Mouse (Mus musculus) thymus, postnatal 25 days (tissue): ENCODE measurements around the gene Ctrc.

ENCODE experiments used
- DNase-seq: peaks from one replicate; pipeline ENCODE4 v3.0.0; 2022

Gene Ctrc

DNA sequence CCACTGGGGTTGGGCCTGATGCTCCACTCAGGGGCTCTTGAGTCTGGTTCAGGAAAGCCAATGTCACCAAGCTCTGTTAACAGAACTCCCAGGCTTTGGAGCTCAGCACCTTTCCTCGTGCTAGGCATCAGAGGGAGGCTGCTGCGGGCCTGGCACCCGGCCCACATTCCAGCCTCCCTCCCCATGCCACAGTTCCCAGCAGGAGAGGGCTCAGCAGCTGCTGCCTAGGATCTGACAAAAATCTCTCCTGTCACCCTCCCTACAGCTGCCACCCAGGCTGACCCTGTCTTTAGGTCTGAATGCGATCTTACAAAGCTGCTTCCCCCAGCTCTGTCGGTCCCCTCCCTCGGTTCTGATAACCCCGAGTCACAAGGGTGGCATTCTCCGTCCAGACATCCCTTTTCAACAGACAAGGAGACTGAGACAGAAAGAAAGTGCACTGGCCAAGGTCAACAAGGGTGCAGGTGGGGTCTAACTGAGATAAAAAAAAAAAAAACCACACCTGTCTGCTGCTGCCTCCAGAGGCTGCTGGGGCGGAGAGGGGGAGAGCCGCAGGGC lies 20.9 kb upstream of the Ctrc start:
- DNase-seq = no peak

DNA sequence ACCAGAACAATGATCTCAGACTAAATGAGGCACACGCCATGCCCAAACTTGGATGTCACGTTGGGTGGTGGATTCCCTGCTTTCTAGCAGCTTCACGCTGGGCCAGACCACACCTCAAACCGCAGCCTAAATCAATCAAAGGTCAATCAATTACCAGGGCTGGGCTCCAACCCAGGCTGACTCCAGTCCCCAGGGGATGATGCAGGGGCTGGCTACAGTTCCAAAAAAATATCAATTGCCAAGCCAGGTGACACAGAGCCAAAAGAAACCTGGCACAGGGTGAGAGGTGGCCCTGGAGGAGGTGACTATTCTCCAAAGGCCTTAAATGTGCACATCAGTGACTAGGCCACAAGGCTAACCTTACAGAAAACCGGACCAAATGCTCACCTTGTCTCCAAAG lies 19.4 kb upstream of the Ctrc start:
- DNase-seq = no peak

DNA sequence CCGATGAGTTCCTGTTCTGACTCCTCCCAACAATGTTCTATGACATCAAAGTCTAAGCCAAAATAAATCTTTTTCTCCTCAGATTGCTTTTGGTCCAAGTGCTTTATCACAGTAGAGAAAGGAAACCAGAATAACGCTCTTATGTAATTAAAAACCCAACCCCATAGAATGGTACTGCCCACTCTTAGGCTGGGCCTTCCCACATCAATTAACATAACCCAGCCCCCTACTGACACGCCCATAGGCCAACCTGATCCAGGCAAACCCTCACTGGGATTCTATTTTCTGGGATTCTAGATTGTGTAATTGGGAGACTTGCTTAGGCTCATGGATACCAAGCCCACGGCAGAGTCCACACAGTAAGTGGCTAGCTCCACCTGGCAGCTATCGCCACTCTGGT lies 18.8 kb upstream of the Ctrc start:
- DNase-seq = no peak

GRCm38 (mm10) chr4:141864506-141864905 lies 18.3 kb upstream of the Ctrc start:
- DNase-seq = no peak

DNA sequence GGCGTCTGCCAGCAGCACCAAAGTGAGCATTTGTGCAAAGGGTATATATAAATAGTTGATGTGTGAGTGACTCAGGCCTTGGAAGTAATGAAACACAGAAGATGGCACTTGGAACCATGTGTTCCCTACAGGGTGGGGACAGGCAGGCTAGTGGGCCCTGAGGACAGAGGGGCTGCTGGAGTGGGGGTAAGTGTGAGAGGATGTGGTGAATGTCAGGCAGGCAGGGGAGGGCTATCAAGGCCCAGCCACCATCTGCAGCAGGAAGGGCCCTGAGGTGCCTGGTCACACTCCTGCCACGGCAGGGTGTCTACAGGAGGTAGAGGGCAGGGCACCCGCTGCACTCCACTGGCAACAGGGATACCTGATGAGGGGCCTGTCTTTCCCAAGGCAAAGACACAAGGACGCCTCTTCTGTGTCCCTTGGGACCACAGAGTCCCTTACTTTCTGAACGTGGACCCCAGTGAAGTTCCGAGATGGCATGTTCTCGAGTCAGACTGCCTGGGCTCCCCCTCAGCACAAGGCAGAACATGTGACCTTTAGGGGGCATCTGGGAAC lies 17.6 kb upstream of the Ctrc start:
- no peak for DNase-seq

GRCm38 (mm10) chr4:141862867-141863266 lies 16.7 kb upstream of the Ctrc start:
- DNase-seq = no peak

- no peak for DNase-seq
Observed at GRCm38 (mm10) chr4:141861591-141862295, 15.6 kb upstream of the Ctrc start.

DNA sequence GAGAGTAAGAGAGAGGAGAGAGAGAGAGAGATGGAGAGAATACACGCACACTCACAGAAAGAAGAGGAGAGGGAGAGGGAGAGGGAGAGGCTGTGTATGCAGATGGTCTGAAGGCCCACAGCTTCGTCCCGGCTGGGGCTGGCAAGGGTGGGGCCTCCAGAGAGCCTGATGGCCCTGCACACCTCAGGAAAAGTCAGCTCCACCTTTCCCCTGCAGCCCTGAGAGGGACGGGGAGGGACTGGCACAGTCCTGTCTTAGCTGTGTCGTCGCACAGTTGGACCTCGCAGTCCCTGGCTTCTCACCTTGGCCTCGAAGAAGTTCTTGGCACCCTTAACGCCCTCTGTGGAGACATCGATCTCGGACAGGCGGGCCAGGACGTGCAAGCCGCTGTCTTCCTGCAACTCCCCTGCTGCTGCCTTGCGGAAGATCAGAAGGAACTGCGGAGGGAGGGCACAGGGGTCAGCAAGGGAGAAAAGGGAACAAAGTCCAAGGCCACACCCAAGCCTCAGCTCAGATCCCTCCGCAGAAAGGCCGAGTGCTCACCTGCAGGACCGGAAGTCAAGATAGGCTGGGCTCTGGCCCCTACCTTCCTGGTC lies 14.2 kb upstream of the Ctrc start:
- DNase-seq = no peak

DNA sequence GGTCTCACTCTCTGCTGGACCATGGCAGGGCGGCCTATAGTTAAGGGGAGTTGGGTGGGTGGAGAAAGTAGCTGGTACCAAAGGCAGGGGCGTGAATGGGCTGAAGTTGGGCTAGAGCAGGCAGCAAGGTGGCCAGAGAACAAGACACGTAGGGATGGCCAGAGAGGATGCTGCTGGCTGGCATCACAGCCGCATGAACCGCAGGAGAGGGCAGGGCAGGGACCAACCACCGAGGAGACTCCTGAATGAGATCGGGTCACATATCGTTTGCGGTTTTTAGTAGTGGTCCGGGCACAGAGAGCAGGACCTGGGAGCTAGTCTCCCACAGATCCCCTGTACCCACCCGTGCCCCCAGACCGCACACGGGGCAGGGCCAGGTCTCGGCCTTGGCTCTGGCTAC lies 13.2 kb upstream of the Ctrc start:
- DNase-seq = no peak

DNA sequence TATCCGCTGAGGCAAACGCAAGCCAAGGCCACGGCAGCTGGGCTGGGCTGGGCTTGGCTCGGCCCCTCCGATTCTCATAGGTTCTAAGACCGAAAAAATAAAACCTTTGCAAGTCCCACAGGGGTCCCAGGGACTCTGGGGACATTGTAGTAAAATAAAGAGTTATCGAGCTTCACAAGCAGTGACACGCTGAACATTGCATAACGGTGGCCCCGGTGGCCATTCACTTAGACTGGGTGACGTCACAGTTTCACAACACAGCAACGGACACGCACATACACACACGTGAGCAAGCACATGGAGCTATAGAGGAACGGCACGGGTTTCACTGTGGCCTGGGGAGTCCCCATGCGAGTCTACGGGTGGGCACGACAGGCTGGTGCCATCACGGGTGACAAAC lies 12.3 kb upstream of the Ctrc start:
- DNase-seq = no peak

- peak; percentile 73 for DNase-seq
Observed at GRCm38 (mm10) chr4:141857422-141857930, 11.3 kb upstream of the Ctrc start.

DNA sequence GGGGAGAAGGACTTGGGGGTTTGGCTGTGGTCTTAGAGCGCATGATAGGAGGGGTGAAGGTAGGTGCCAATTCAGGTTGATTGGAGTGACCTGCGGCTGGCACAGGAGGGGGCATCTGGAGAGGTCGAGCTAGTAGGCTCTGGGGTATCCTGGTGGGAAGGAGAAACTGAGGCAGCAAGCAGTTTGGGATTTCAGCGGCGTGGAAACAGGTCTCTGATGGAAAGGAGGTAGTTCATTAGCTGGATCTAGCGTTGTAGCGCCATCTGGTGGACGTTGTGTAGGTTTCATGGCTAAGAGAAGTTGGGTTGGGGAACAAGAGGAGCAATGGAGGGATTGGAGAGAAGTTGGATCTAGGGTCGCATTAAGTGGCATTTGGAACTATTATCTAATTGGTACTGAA lies 7.3 kb upstream of the Ctrc start:
- peak; percentile 40 for DNase-seq

DNA sequence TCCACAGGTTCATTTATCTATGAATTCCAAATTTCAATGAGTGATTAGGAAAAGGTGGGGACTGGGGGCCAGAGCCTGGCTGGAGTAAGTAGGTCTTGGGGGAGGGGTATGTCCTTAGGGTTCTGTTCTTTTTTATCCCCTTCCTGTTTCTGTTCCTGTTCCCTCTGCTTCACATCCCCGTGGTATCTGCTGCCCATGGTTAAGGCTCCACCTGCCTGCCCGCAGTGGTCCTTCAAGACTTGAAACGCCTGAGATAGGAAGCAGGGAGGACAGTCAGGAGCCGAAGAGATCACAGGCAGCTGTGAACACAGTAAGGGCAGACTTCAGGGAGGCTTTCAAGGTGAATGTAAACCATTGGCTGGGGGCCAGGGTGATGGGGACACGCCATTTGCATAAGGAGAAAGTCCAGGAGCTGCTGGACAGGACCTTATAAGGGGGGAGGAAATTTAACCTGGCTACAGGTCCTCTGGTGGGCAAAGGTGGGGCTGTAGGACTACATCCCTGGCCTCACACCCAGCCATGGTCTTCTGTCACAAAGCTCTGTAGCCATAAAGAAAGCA lies 11.5 kb downstream of the Ctrc start:
- DNase-seq = no peak

DNA sequence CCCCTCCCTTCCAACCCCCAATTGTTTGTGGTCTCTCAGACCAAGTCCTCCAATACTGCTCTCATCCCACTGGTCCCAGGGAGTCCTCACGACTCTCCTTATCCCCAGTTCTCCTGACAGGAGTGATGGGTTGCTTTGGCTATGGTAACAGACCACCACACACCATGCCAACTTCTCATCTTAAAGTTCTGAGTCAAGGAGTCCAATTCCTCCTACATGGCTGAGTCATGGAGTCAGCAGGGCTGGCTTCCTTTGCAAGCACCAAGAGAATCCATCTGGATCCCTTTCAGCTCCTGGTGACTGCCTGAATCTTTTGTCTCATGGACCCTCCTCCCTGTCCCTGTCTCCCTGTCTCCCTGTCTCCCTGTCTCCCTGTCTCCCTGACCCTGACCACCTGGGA lies 12.2 kb downstream of the Ctrc start:
- no peak for DNase-seq

- no peak for DNase-seq
Observed at GRCm38 (mm10) chr4:141831361-141831760, 14.8 kb downstream of the Ctrc start.

DNA sequence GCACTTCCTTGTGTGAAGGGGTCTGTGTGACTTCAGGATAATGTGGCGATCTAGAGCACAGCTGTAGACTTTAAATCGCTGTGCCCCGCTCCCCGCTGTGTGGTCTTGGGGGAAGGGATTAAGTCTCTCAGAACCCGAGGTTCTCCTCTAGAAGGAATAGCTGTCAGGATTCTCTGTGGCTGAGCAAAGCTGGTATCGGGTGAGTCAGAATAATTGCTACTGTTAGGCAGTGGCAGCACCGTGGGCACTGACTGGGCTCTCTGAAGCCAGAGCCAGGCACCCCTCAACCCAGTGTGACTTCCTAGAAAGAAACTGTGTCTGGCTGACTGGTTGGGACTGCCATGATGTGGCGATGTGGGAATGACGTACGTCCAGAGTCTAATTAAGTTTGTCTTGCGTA lies 15.8 kb downstream of the Ctrc start:
- no peak for DNase-seq

- DNase-seq = no peak
Observed at GRCm38 (mm10) chr4:141828177-141828576, 18.0 kb downstream of the Ctrc start.

DNA sequence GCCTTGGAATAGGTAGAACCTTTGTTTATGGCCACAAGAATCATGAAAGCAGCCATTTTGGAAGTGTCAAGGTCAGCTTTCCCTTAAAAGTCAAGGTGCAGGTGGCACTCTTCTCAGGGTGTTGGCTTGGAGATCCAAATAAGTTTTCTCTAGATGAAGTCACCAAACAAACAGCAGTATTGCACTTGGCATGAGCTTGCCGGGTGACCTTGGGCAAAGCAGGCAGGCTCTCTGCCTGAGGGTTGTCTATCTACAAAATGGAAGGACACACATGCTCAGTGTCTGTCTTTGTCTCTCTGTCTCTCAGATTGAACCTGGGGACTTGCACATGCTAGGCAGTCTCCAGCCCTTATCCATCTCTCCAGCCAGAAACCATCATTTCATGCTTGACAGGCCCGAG lies 18.8 kb downstream of the Ctrc start:
- DNase-seq = no peak

DNA sequence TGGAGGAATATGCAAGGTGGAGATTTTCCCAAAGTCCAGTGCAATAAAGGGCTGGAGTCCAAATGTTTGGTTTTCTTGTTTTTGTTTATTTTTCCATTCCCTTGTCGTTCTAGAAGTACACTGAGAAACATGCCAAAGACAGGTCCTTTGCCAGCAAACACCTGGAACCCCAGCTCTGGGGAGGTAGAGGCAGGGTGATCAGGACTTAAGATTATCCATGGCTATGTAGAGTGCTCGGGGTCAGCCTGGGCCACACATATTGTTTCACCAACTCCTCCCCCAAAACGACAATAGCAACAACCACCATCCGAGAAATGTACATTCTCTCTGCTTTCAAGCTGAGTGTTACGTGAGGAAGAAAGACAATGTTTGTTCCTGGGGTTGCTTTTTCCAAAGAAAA lies 20.1 kb downstream of the Ctrc start, which contains the start of gene Cela2a:
Gene Cela2a, minus strand, starts transcription at position 101 of the 400 bp plus-strand sequence.
- no peak for DNase-seq

DNA sequence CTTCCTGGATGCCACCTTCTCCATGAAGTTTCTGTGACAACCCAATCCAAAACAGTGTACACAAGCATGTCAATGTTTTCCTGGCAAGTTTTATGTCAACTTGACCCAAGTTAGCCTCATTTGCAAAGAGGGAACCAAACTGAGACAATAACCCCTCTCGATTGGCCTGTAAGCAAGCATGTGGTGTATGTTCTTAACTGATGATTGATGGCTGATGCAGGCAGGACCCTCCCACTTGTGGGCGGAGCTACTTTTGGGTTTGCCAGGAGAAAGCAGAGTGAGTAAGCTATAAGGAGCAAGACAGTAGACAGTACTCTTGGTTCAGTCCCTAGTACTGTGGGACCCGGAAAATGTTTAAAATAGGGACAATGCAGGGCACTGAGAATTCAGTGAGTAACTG lies 23.2 kb downstream of the Ctrc start:
- DNase-seq = no peak

DNA sequence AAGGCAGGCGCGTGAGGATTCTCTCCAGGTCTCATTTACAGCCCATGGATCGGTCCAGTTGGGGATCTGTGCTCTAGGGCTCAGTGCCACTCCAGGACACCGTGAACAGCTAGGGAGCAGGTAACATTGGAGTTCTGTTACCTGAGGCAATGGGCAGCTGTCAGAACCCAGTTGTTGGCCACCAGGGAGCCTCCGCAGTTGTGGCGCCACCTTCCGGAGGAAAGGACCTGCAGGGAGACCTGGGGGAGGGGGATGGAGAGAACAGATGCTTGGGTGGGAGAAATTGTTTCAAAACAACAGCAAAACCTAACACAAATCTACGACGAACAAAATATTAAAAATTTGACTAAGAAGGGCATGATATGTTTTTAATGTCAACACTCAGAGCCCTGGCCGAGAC lies 24.1 kb downstream of the Ctrc start:
- peak; percentile 16 for DNase-seq

DNA sequence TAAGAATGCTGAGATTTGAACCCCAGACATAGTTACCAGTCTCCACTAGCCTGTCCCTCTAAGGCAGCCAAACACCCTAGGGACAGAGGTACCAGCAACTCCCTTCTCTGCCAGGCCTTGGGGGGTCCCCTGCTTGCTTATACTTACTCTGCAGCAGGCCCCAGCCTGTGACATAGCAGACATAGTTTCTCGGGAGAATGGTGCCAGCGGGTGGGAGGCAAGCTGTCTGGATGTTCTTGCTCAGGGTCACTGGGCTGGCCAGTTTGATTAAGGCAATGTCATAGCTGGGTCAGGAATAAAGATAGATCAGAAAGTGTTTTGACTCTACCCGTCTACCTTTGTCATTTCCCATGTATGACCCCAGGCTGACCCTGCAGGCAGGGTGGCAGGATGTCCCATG lies 25.0 kb downstream of the Ctrc start:
- DNase-seq = no peak

DNA sequence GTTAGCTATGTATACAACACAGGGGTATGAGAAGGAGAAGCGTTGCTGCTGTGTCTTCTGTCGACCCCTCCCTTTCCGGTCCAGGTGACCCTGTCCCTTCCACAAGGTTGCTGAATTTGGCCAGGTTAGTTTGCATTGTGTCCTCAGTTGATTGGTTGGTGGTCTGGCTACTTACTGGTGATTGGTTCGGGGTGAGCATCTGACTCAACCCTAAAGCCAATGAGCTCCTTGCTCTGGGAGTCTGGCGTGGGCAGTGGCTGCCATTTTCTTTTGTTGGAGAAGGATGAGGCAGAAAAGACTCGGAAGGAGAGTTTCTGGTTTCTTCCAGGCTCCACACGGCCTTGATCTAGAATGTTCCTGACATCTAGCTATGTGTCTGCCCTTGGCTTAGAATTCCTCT lies 26.8 kb downstream of the Ctrc start:
- DNase-seq = no peak

- no peak for DNase-seq
Observed at GRCm38 (mm10) chr4:141818861-141819260, 27.3 kb downstream of the Ctrc start.
